Mouse (Mus musculus) kidney, embryonic 14.5 days (tissue): Measurements from ENCODE around the gene Scube3. TPM values are rescaled to one million over a fixed set of nuclear protein-coding genes. Genes with fewer than 3 reads are reported as not detected.

ENCODE experiments used
- ATAC-seq: fragments of 200-750 bp; cut with Nextera tagmentation; 2 replicates; pipeline ENCODE4 v1.8.0; 2017; ENCODE audit warnings: moderate number of reproducible peaks, mild to moderate bottlenecking, moderate TSS enrichment, moderate library complexity; ENCODE audit not compliant: low FRiP score, low TSS enrichment
- H3K27ac ChIP-seq: fragments of 300-500 bp; sonication (generic); 2 replicates; pipeline ENCODE4 v1.5.1; 2014; ENCODE audit warnings: low read depth, mild to moderate bottlenecking, low read length, moderate library complexity, mixed read lengths
- H3K27me3 ChIP-seq: fragments of 300-500 bp; sonication (generic); 2 replicates; pipeline ENCODE4 v1.6.1; 2014; ENCODE audit warnings: mild to moderate bottlenecking, low read length; ENCODE audit not compliant: control insufficient read depth, insufficient read depth
- H3K36me3 ChIP-seq: fragments of 300-500 bp; sonication (generic); 2 replicates; pipeline ENCODE4 v1.6.1; 2014; ENCODE audit warnings: low read length, mixed read lengths; ENCODE audit not compliant: control insufficient read depth, insufficient read depth
- H3K4me1 ChIP-seq: fragments of 300-500 bp; sonication (generic); 2 replicates; pipeline ENCODE4 v1.6.1; 2014; ENCODE audit warnings: low read length, mixed read lengths; ENCODE audit not compliant: control insufficient read depth, insufficient read depth
- H3K4me2 ChIP-seq: fragments of 300-500 bp; sonication (generic); replicated peaks from 2 replicates; pipeline ENCODE4 v1.6.1; 2014; ENCODE audit warnings: low read depth, mild to moderate bottlenecking, low read length
- H3K4me3 ChIP-seq: fragments of 300-500 bp; sonication (generic); 2 replicates; pipeline ENCODE4 v1.5.1; 2014; ENCODE audit warnings: mild to moderate bottlenecking, low read length
- H3K9ac ChIP-seq: fragments of 300-500 bp; sonication (generic); 2 replicates; pipeline ENCODE4 v1.6.1; 2014; ENCODE audit warnings: low read depth, mild to moderate bottlenecking, low read length, moderate library complexity
- H3K9me3 ChIP-seq: fragments of 300-500 bp; sonication (generic); 2 replicates; pipeline ENCODE4 v1.6.1; 2016; ENCODE audit warnings: low read length; ENCODE audit not compliant: control insufficient read depth
- WGBS: fragments of 180-500 bp; shearing (Covaris S2); extraction: QIAGEN DNeasy Blood & Tissue Kit; methylation state at CpG from one replicate; pipeline ENCODE4 v1.1.7; 2014; 5-methylcytosine and 5-hydroxymethylcytosine counted together
- polyA plus RNA-seq: library from polyadenylated mRNA; unstranded; fragments of >200 nt; fragmentation: Nextera tagmentation; extraction: Ambion mirVana; gene quantifications from 2 replicates; pipeline ENCODE4 v1.2.1, GENCODE M21; 2014

Gene Scube3
- polyA plus RNA-seq, 1 experiment from 2014 or later: 31.3 TPM

DNA sequence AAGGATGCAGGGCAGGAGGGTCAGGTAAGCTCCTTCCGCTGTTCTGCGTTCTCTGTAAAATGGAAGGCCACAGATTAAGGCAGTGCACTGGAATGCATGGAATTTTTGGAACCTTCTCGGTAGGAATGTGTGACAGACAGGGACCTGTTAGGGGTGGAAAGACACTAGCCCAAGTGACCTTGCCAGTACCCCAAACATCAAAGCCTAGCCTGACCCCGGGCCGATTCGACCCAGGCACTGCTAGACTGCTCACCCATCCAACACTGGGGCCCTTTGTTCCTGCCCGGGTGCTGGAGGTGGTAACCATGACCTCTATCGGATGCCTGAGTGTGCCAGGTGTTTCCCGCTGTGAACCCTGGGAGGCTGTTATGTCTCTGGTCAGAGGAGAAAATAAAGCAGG is 3.3 kb upstream of the Scube3 start:
- Histone ChIP-seq H3K36me3 (no peaks in the 10 kb centered on the region), H3K9me3 (no peaks in the 10 kb centered on the region), H3K4me2 (no peak overlapping the region), H3K9ac (no peak overlapping the region), H3K27me3 (no peaks in the 10 kb centered on the region), H3K4me1 (peaks cover 19% of the 10 kb centered on the region), H3K4me3 (no peak overlapping the region), H3K27ac (no peak overlapping the region)
- ATAC-seq: no peak
- 61% methylated on average over 9 of the region's 9 CpGs for WGBS

- Histone ChIP-seq H3K27me3 (no peaks in the 10 kb centered on the region), H3K9ac (0 out of 2 replicates have a peak overlapping the region, but pooled peaks have one; percentile 71), H3K4me3 (peak overlapping the region; percentile 59), H3K4me2 (peak overlapping the region; percentile 68), H3K9me3 (no peaks in the 10 kb centered on the region), H3K4me1 (peaks cover 37% of the 10 kb centered on the region), H3K36me3 (no peaks in the 10 kb centered on the region), H3K27ac (peak overlapping the region; percentile 88)
- WGBS: 28% methylated on average over 13 of the region's 13 CpGs
- no peak for ATAC-seq
Measured at GRCm38 (mm10) chr17:28140431-28141204, 1.3 kb upstream of the Scube3 start.

GRCm38 (mm10) chr17:28141205-28141650 is 713 bp upstream of the Scube3 start:
- peaks cover 41% of the 10 kb centered on the region for H3K4me1 ChIP-seq
- peak overlapping the region; percentile 71 for H3K9ac ChIP-seq
- 2% methylated on average over 15 of the region's 15 CpGs for WGBS
- peak overlapping the region; percentile 88 for H3K27ac ChIP-seq
- peak overlapping the region; percentile 59 for H3K4me3 ChIP-seq
- H3K36me3 ChIP-seq: no peaks in the 10 kb centered on the region
- H3K27me3 ChIP-seq: no peaks in the 10 kb centered on the region
- peak overlapping the region; percentile 68 for H3K4me2 ChIP-seq
- H3K9me3 ChIP-seq: no peaks in the 10 kb centered on the region
- no peak for ATAC-seq

GRCm38 (mm10) chr17:28142700-28143610 is 1.0 kb downstream of the Scube3 start:
- peaks cover 47% of the 10 kb centered on the region for H3K4me1 ChIP-seq

GRCm38 (mm10) chr17:28143751-28144150 is 1.8 kb downstream of the Scube3 start:
- Histone ChIP-seq H3K4me2 (peak overlapping the region; percentile 68), H3K36me3 (no peaks in the 10 kb centered on the region), H3K4me1 (peaks cover 47% of the 10 kb centered on the region), H3K27me3 (no peaks in the 10 kb centered on the region), H3K27ac (no peak overlapping the region), H3K9ac (peak overlapping the region; percentile 28; the same call in 1 of the 2 replicates), H3K9me3 (no peaks in the 10 kb centered on the region), H3K4me3 (peak overlapping the region; percentile 59)
- ATAC-seq: no peak
- WGBS: 3% methylated on average over 9 of the region's 9 CpGs

More at GRCm38 (mm10) chr17:28142700-28143610, 1.0 kb downstream of the Scube3 start:
- peak overlapping the region; percentile 71 for H3K9ac ChIP-seq
- peak overlapping the region; percentile 88 for H3K27ac ChIP-seq
- H3K9me3 ChIP-seq: no peaks in the 10 kb centered on the region
- no peaks in the 10 kb centered on the region for H3K27me3 ChIP-seq
- H3K4me3 ChIP-seq: peak overlapping the region; percentile 59
- peak overlapping the region; percentile 68 for H3K4me2 ChIP-seq
- no peak for ATAC-seq
- H3K36me3 ChIP-seq: no peaks in the 10 kb centered on the region
- WGBS: under 1% methylated on average over 29 of the region's 33 CpGs

DNA sequence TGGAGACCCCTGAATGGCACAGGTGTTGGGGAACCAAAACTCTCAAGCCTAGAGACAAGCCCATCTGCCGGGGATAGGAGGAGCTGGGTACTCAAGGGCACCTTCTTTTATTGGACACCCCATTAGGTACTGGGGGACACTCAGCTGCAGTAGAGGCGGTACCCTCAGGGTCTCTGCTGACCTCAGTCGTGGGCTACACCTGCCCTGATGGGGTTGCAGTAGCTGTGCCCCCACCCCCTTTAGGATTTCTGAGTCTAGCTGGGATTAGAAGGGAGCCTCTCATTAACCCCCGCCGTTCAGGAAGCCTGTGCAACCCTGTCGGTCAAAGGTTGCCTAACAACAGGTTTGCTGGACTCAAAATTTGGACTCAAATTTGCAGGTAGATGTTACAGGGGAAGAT is 2.3 kb downstream of the Scube3 start:
- Histone ChIP-seq H3K9me3 (no peaks in the 10 kb centered on the region), H3K4me2 (peak overlapping the region; percentile 68), H3K27ac (no peak overlapping the region), H3K4me3 (peak overlapping the region; percentile 59), H3K27me3 (no peaks in the 10 kb centered on the region), H3K36me3 (no peaks in the 10 kb centered on the region), H3K9ac (peak overlapping the region; percentile 28), H3K4me1 (peaks cover 48% of the 10 kb centered on the region)
- 9% methylated on average over 6 of the region's 6 CpGs for WGBS
- no peak for ATAC-seq

DNA sequence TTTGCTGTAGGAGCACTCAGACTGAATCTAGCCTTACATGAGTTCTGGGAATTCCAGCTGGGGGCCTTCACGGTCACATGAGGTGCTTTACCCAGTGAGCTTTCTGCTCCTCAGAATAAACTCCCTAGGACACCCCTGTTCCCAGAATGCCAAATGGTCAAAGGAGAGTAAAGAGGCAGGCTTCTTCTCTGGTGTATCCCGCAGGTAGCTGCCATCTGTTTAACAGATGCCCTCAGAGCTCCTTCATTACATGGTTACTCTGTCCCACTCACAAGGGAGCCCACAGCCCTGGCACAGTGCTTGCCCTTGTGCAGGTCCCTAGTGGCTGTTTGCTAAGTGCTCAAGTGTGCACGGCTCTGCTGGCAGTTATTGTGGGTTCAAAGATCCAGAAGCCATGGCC is 6.3 kb downstream of the Scube3 start:
- H3K4me2 ChIP-seq: no peak overlapping the region
- WGBS: 70% methylated on average over 3 of the region's 3 CpGs
- H3K36me3 ChIP-seq: peaks cover 6% of the 10 kb centered on the region
- H3K4me1 ChIP-seq: peaks cover 43% of the 10 kb centered on the region
- no peaks in the 10 kb centered on the region for H3K9me3 ChIP-seq
- no peak for ATAC-seq
- no peak overlapping the region for H3K27ac ChIP-seq
- H3K4me3 ChIP-seq: no peak overlapping the region
- no peak overlapping the region for H3K9ac ChIP-seq
- no peaks in the 10 kb centered on the region for H3K27me3 ChIP-seq

DNA sequence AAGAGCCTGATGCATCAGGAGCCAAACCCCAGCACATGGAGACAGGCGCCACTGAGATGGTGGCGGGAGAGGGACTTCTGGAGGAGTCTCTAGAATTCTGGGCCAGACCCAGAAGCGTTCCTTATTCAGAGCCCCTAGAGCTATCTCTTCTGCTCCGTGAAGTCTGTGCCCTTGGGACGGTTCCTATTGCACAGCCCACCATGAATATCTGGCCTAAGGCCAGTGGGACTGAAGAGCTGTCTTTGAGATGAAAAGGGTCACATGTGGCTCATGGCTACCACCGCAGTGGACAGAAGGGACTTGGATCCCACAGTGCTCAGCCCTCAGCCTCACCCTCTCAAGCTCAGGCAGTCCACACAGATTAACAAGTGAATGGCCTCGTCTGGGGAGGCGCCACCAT is 7.8 kb downstream of the Scube3 start:
- no peak for ATAC-seq
- H3K9ac ChIP-seq: no peak overlapping the region
- peaks cover 30% of the 10 kb centered on the region for H3K4me1 ChIP-seq
- 83% methylated on average over 8 of the region's 8 CpGs for WGBS
- no peaks in the 10 kb centered on the region for H3K9me3 ChIP-seq
- H3K4me2 ChIP-seq: no peak overlapping the region
- H3K36me3 ChIP-seq: peaks cover 10% of the 10 kb centered on the region
- no peaks in the 10 kb centered on the region for H3K27me3 ChIP-seq
- no peak overlapping the region for H3K27ac ChIP-seq
- H3K4me3 ChIP-seq: no peak overlapping the region
